Mouse (Mus musculus) lung, postnatal 0 days (tissue): Measurements from ENCODE around the gene Nthl1.

ENCODE experiments used
- CTCF ChIP-seq: IDR thresholded peaks from 2 replicates; pipeline ENCODE4 v1.5.1; 2016; ENCODE audit warnings: antibody characterized with exemption, mild to moderate bottlenecking
- EP300 ChIP-seq: IDR thresholded peaks from 2 replicates; pipeline ENCODE4 v1.6.1; 2016; ENCODE audit warnings: antibody characterized with exemption, mild to moderate bottlenecking, control low read depth

DNA sequence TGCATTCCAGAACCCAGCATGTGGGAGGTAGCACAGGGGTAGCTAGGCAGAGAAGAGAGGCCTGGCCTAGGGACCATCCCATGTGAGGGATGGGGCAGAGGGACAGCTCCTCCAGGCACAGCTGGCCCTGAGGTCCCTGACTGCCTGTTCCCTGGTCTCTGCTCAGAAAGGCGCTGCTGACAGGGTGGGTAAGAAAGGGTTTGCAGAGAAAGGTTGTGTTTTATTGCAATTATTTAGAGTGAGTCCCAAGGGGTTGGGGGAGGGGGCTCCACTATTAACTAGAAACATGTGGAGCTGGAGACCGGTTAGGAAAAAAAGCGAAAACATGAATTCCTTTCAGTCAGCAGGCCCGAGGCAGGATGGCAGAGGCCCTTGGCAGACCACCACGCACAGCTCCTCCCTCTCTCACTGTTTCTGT lies 7.1 kb downstream of the Nthl1 start:
- TF ChIP-seq CTCF: no peak
- no peak for TF ChIP-seq EP300
